In the genomic region with DNA sequence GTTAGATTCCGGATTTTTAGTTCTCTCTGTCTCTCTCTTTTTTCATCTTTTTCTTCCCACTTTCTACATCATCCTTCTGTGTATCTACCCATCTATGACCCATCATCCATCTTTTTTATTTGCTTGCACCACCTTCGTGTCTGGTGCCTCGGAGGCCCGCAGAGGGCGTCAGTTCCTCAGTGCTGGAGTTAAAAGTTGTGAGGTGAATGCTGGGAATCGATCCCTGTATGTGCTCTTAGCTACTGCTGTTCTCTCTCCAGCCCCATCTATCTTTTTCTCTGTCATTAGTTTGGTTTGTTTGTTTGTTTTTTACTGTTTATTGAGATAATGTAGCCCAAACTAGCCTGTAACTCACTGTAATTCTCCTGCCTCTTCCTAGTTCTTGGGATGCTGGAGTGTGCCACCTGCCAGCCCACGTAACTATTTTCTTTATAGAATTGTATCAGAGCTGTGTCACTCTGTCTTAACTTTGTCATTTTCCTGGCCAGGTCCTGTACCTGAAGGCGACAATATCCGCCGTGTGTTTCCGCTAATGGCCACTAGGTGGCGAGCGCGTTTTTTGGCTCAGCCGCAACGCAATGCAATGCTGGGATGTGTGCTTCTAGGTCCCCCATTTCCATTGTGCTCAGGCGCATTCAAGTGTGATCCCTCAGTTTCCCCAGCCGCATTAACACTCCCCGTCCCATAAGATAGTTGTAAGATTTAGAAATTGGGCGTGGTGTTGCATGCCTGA, we compare ENCODE assay signal across 8 mouse cellular contexts. TPM values are rescaled to one million over a fixed set of nuclear protein-coding genes. Genes with fewer than 3 reads are reported as not detected.
DNase-seq lines count a peak whose midpoint lies in the region; ATAC-seq and TF ChIP-seq lines count a peak whose summit lies in the region.

No protein-coding gene starts in this region.

- ATAC-seq in forebrain, embryonic 14.5 days = peak; percentile 56
- peak; percentile 60 for ATAC-seq in liver, postnatal 0 days
- ATAC-seq in neural tube, embryonic 13.5 days (ENCODE audit: low read depth) = peak; percentile 78

- peak overlapping the region; percentile 75 for H3K27ac ChIP-seq in ES-Bruce4 (ENCODE audit: insufficient read depth, low read length)
- peak overlapping the region; percentile 49 for H3K27ac ChIP-seq in forebrain, embryonic 14.5 days (ENCODE audit: low read depth, low read length)
- H3K27ac ChIP-seq in liver, postnatal 0 days (ENCODE audit: low read depth) = peak overlapping the region; percentile 80
- H3K27ac ChIP-seq in neural tube, embryonic 13.5 days (replicated peaks) = peak overlapping the region; percentile 72

- no peaks in the 10 kb centered on the region for H3K4me1 ChIP-seq in ES-Bruce4 (ENCODE audit: control insufficient read depth, insufficient read depth, low read length)
- H3K4me1 ChIP-seq in forebrain, embryonic 14.5 days (ENCODE audit: control insufficient read depth, insufficient read depth, low read length) = peaks cover 8% of the 10 kb centered on the region
- H3K4me1 ChIP-seq in liver, postnatal 0 days (ENCODE audit: insufficient read depth) = peaks cover 17% of the 10 kb centered on the region
- H3K4me1 ChIP-seq in neural tube, embryonic 13.5 days (replicated peaks) = peaks cover 21% of the 10 kb centered on the region

- peaks cover 31% of the 10 kb centered on the region for H3K36me3 ChIP-seq in ES-Bruce4 (ENCODE audit: control insufficient read depth, insufficient read depth, low read length, poor library complexity, severe bottlenecking)
- H3K36me3 ChIP-seq in forebrain, embryonic 14.5 days (ENCODE audit: control insufficient read depth, insufficient read depth, low read length) = peaks cover 34% of the 10 kb centered on the region
- peaks cover 20% of the 10 kb centered on the region for H3K36me3 ChIP-seq in liver, postnatal 0 days (replicated peaks; ENCODE audit: insufficient read depth, low read length)
- peaks cover 29% of the 10 kb centered on the region for H3K36me3 ChIP-seq in neural tube, embryonic 13.5 days

- H3K9me3 ChIP-seq in ES-Bruce4 (replicated peaks; ENCODE audit: control insufficient read depth, insufficient read depth, low read length, poor library complexity, severe bottlenecking) = no peaks in the 10 kb centered on the region
- H3K9me3 ChIP-seq in forebrain, embryonic 14.5 days (replicated peaks; ENCODE audit: control insufficient read depth, low read length) = no peaks in the 10 kb centered on the region
- H3K9me3 ChIP-seq in liver, postnatal 0 days (ENCODE audit: low read length) = no peaks in the 10 kb centered on the region
- H3K9me3 ChIP-seq in neural tube, embryonic 13.5 days = no peaks in the 10 kb centered on the region

- peak overlapping the region; percentile 83 for H3K4me3 ChIP-seq in ES-Bruce4 (ENCODE audit: low read depth, low read length)
- peak overlapping the region; percentile 82 for H3K4me3 ChIP-seq in forebrain, embryonic 14.5 days (ENCODE audit: low read depth, low read length)
- H3K4me3 ChIP-seq in liver, postnatal 0 days (ENCODE audit: low read depth, low read length) = peak overlapping the region; percentile 70
- peak overlapping the region; percentile 77 for H3K4me3 ChIP-seq in neural tube, embryonic 13.5 days

- no peaks in the 10 kb centered on the region for H3K27me3 ChIP-seq in ES-Bruce4 (ENCODE audit: control insufficient read depth, insufficient read depth, low read length, poor library complexity, severe bottlenecking)
- peaks cover 9% of the 10 kb centered on the region for H3K27me3 ChIP-seq in forebrain, embryonic 14.5 days (replicated peaks; ENCODE audit: control insufficient read depth, insufficient read depth, low read length)
- H3K27me3 ChIP-seq in liver, postnatal 0 days (ENCODE audit: insufficient read depth, low read length) = peaks cover 6% of the 10 kb centered on the region
- H3K27me3 ChIP-seq in neural tube, embryonic 13.5 days = peaks cover 43% of the 10 kb centered on the region

- under 1% methylated on average over 20 of the region's 20 CpGs for WGBS in forebrain, embryonic 14.5 days
- under 1% methylated on average over 20 of the region's 20 CpGs for WGBS in liver, postnatal 0 days (ENCODE audit: insufficient replicate concordance)
- WGBS in neural tube, embryonic 13.5 days = under 1% methylated on average over 20 of the region's 20 CpGs

- H3K4me2 ChIP-seq in forebrain, embryonic 14.5 days (ENCODE audit: low read length) = peak overlapping the region; percentile 90
- H3K4me2 ChIP-seq in liver, postnatal 0 days (ENCODE audit: low read depth, low read length) = peak overlapping the region; percentile 79
- H3K4me2 ChIP-seq in neural tube, embryonic 13.5 days = peak overlapping the region; percentile 89

- intact Hi-C loops in heart, postnatal 25 days (cut with DNase I) = loop anchor here (2.0 to 10.0 kb wide), 2 partner anchors 67 to 577 kb away; no protein-coding TSS in a partner anchor

- peak overlapping the region; percentile 87 for H3K9ac ChIP-seq in ES-Bruce4 (ENCODE audit: low read depth, poor library complexity, severe bottlenecking)
- H3K9ac ChIP-seq in forebrain, embryonic 14.5 days (ENCODE audit: low read length) = peak overlapping the region; percentile 75
- peak overlapping the region; percentile 76 for H3K9ac ChIP-seq in liver, postnatal 0 days (replicated peaks)
- H3K9ac ChIP-seq in neural tube, embryonic 13.5 days = peak overlapping the region; percentile 84

- no peak for TF ChIP-seq EP300 in ES-Bruce4 (IDR thresholded peaks at IDR 0.05; ENCODE audit: insufficient read depth, low read depth, low read length)
- no peak; the same call in 1 of the 2 replicates for TF ChIP-seq EP300 in liver, postnatal 0 days (IDR thresholded peaks at IDR 0.05; ENCODE audit: low read depth)

- TF ChIP-seq POLR2A in ES-Bruce4 (IDR thresholded peaks at IDR 0.05; ENCODE audit: insufficient read depth, low read length) = no peak

- peak; percentile 83 for DNase-seq in c-Kit-positive CD71-positive TER-119-positive erythroid progenitor cells, embryonic 14.5 days (ENCODE audit: low spot score)
- peak; percentile 88 for DNase-seq in forebrain, embryonic 14.5 days (ENCODE audit: low spot score)
- peak; percentile 68 for DNase-seq in heart, postnatal 25 days (ENCODE audit: low spot score)
- peak; percentile 88 for DNase-seq in layer of hippocampus, adult 11-12 months (ENCODE audit: low spot score)
- DNase-seq in liver, postnatal 0 days = peak; percentile 87
- DNase-seq in testis, postnatal 14 days (ENCODE audit: low spot score) = peak; percentile 76

- TF ChIP-seq CTCF in ES-Bruce4 (IDR thresholded peaks at IDR 0.05; ENCODE audit: low read depth, low read length) = peak; percentile 98
- peak; percentile 99 for TF ChIP-seq CTCF in liver, postnatal 0 days (IDR thresholded peaks at IDR 0.05; ENCODE audit: low read depth)

RNA-seq across cellular contexts. Expression of a gene that starts 0.6 kb away (rescaled TPM):
- 2,473 and 2,707 TPM in 2 replicates for polyA plus RNA-seq in ES-Bruce4 (2011; ENCODE audit: insufficient read depth, insufficient read length, low read depth, missing spikeins)
- 2,846 and 4,258 TPM in 2 replicates for polyA plus RNA-seq in forebrain, embryonic 14.5 days (2014; fragmentation: Nextera tagmentation; extraction: Ambion mirVana)
- 100 to 1,000 TPM; 838 to 880 TPM for total RNA-seq in heart, postnatal 25 days (2021)
- polyA plus RNA-seq in liver, postnatal 0 days (2015; fragmentation: Nextera tagmentation; extraction: Ambion mirVana) = 2,490 and 2,569 TPM in 2 replicates
- 2,220 and 2,572 TPM in 2 replicates for polyA plus RNA-seq in neural tube, embryonic 13.5 days (2015; fragmentation: Nextera tagmentation; extraction: Ambion mirVana)

RNA-seq across cellular contexts. Expression of a gene that starts 5.3 kb away (rescaled TPM):
- 13.3 TPM in 2 replicates for polyA plus RNA-seq in ES-Bruce4 (2011; ENCODE audit: insufficient read depth, insufficient read length, low read depth, missing spikeins)
- polyA plus RNA-seq in forebrain, embryonic 14.5 days (2014; fragmentation: Nextera tagmentation; extraction: Ambion mirVana) = 0.60 and 0.89 TPM in 2 replicates
- total RNA-seq in heart, postnatal 25 days (2021) = not detected
- not detected in 2 replicates for polyA plus RNA-seq in liver, postnatal 0 days (2015; fragmentation: Nextera tagmentation; extraction: Ambion mirVana)
- polyA plus RNA-seq in neural tube, embryonic 13.5 days (2015; fragmentation: Nextera tagmentation; extraction: Ambion mirVana) = 1.6 TPM in 2 replicates

RNA-seq across cellular contexts. Expression of a gene that starts 7.9 kb away (rescaled TPM):
- 32.8 and 37.3 TPM in 2 replicates for polyA plus RNA-seq in ES-Bruce4 (2011; ENCODE audit: insufficient read depth, insufficient read length, low read depth, missing spikeins)
- polyA plus RNA-seq in forebrain, embryonic 14.5 days (2014; fragmentation: Nextera tagmentation; extraction: Ambion mirVana) = 33.9 and 50.8 TPM in 2 replicates
- total RNA-seq in heart, postnatal 25 days (2021) = 10 to 100 TPM; 20.7 to 21.2 TPM
- polyA plus RNA-seq in liver, postnatal 0 days (2015; fragmentation: Nextera tagmentation; extraction: Ambion mirVana) = 8.3 and 8.7 TPM in 2 replicates
- 55.4 and 60.7 TPM in 2 replicates for polyA plus RNA-seq in neural tube, embryonic 13.5 days (2015; fragmentation: Nextera tagmentation; extraction: Ambion mirVana)

RNA-seq across cellular contexts. Expression of a gene that starts 24.1 kb away (rescaled TPM):
- 62.8 and 67.2 TPM in 2 replicates for polyA plus RNA-seq in ES-Bruce4 (2011; ENCODE audit: insufficient read depth, insufficient read length, low read depth, missing spikeins)
- polyA plus RNA-seq in forebrain, embryonic 14.5 days (2014; fragmentation: Nextera tagmentation; extraction: Ambion mirVana) = 177 and 182 TPM in 2 replicates
- total RNA-seq in heart, postnatal 25 days (2021) = 10 to 100 TPM; 46.6 to 47.7 TPM
- polyA plus RNA-seq in liver, postnatal 0 days (2015; fragmentation: Nextera tagmentation; extraction: Ambion mirVana) = 34.3 and 37.9 TPM in 2 replicates
- polyA plus RNA-seq in neural tube, embryonic 13.5 days (2015; fragmentation: Nextera tagmentation; extraction: Ambion mirVana) = 148 and 156 TPM in 2 replicates

RNA-seq across cellular contexts. Expression of a gene that starts 34.8 kb away (rescaled TPM):
- polyA plus RNA-seq in ES-Bruce4 (2011; ENCODE audit: insufficient read depth, insufficient read length, low read depth, missing spikeins) = 3.2 and 3.5 TPM in 2 replicates
- polyA plus RNA-seq in forebrain, embryonic 14.5 days (2014; fragmentation: Nextera tagmentation; extraction: Ambion mirVana) = 7.3 and 11.3 TPM in 2 replicates
- 1 to 10 TPM; 8.1 to 8.6 TPM for total RNA-seq in heart, postnatal 25 days (2021)
- 0.19 and 0.45 TPM in 2 replicates for polyA plus RNA-seq in liver, postnatal 0 days (2015; fragmentation: Nextera tagmentation; extraction: Ambion mirVana)
- polyA plus RNA-seq in neural tube, embryonic 13.5 days (2015; fragmentation: Nextera tagmentation; extraction: Ambion mirVana) = 17.5 and 17.9 TPM in 2 replicates

Comparison
In these comparisons a context has a peak if more than half of its experiments do, and no peak if none do; other contexts are left out.
1. Peak in every context shown above with its lines: DNase-seq, ATAC-seq, H3K4me3 ChIP-seq and H3K27ac ChIP-seq.